Mouse (Mus musculus) intestine, embryonic 16.5 days (tissue): ENCODE measurements around the gene Gm10112. TPM values are rescaled to one million over a fixed set of nuclear protein-coding genes. Genes with fewer than 3 reads are reported as not detected.

Source experiments
- ATAC-seq: fragments of 200-750 bp; cut with Nextera tagmentation; 2 replicates; pipeline ENCODE4 v1.8.0; 2017; ENCODE audit warnings: moderate TSS enrichment, moderate library complexity
- H3K27ac ChIP-seq: fragments of 300-500 bp; sonication (generic); 2 replicates; pipeline ENCODE4 v1.5.1; 2014; ENCODE audit warnings: mild to moderate bottlenecking, low read length
- H3K27me3 ChIP-seq: fragments of 300-500 bp; sonication (generic); replicated peaks from 2 replicates; pipeline ENCODE4 v1.6.1; 2014; ENCODE audit warnings: low read length, control low read depth, mixed read lengths; ENCODE audit not compliant: control insufficient read depth, insufficient read depth
- H3K36me3 ChIP-seq: fragments of 300-500 bp; sonication (generic); 2 replicates; pipeline ENCODE4 v1.6.1; 2014; ENCODE audit warnings: low read length, control low read depth; ENCODE audit not compliant: control insufficient read depth, insufficient read depth
- H3K4me1 ChIP-seq: fragments of 300-500 bp; sonication (generic); 2 replicates; pipeline ENCODE4 v1.6.1; 2014; ENCODE audit warnings: low read length, control low read depth, mixed read lengths; ENCODE audit not compliant: control insufficient read depth, insufficient read depth
- H3K4me2 ChIP-seq: fragments of 300-500 bp; sonication (generic); 2 replicates; pipeline ENCODE4 v1.6.1; 2014; ENCODE audit warnings: low read depth, low read length, control low read depth
- H3K4me3 ChIP-seq: fragments of 300-500 bp; sonication (generic); 2 replicates; pipeline ENCODE4 v1.5.1; 2014; ENCODE audit warnings: mild to moderate bottlenecking, low read length
- H3K9ac ChIP-seq: fragments of 300-500 bp; sonication (generic); 2 replicates; pipeline ENCODE4 v1.6.1; 2014; ENCODE audit warnings: low read depth, low read length
- H3K9me3 ChIP-seq: fragments of 300-500 bp; sonication (generic); 2 replicates; pipeline ENCODE4 v1.6.1; 2016; ENCODE audit warnings: low read length, control low read depth; ENCODE audit not compliant: control insufficient read depth
- WGBS: fragments of 180-500 bp; shearing (Covaris S2); extraction: QIAGEN DNeasy Blood & Tissue Kit; methylation state at CpG from one replicate; pipeline ENCODE4 v1.1.7; 2014; 5-methylcytosine and 5-hydroxymethylcytosine counted together
- polyA plus RNA-seq: library from polyadenylated mRNA; unstranded; fragments of >200 nt; fragmentation: Nextera tagmentation; extraction: Ambion mirVana; gene quantifications from 2 replicates; pipeline ENCODE4 v1.2.1, GENCODE M21; 2015

Gene Gm10112
- polyA plus RNA-seq, result not detected in 2 replicates

GRCm38 (mm10) chrX:111168040-111168439 is at the start of gene Gm10112:
Gm10112 (plus strand) TSS chrX:111168340.
- WGBS, result 86% methylated on average over 3 of the region's 3 CpGs
- no peaks in the 10 kb centered on the region for H3K36me3 ChIP-seq
- H3K4me2 ChIP-seq, result no peak within 1 kb of the TSS
- H3K9ac ChIP-seq, result no peak within 1 kb of the TSS
- no peak within 1 kb of the TSS for H3K27ac ChIP-seq
- H3K4me1 ChIP-seq, result no peaks in the 10 kb centered on the region
- H3K9me3 ChIP-seq, result no peaks in the 10 kb centered on the region
- ATAC-seq, result no peak
- H3K27me3 ChIP-seq, result no peaks in the 10 kb centered on the region
- no peak within 1 kb of the TSS for H3K4me3 ChIP-seq

- H3K4me2 ChIP-seq, result no peak overlapping the region
- no peak overlapping the region for H3K4me3 ChIP-seq
- H3K27ac ChIP-seq, result no peak overlapping the region
- no peaks in the 10 kb centered on the region for H3K36me3 ChIP-seq
- no peak for ATAC-seq
- H3K9me3 ChIP-seq, result no peaks in the 10 kb centered on the region
- no peaks in the 10 kb centered on the region for H3K4me1 ChIP-seq
- H3K9ac ChIP-seq, result no peak overlapping the region
- 60% methylated on average over 1 of the region's 1 CpGs for WGBS
- no peaks in the 10 kb centered on the region for H3K27me3 ChIP-seq
Observed at GRCm38 (mm10) chrX:111189574-111189973, 21.4 kb downstream of the Gm10112 start.

- Histone ChIP-seq H3K36me3 (no peaks in the 10 kb centered on the region), H3K4me1 (no peaks in the 10 kb centered on the region), H3K27me3 (no peaks in the 10 kb centered on the region), H3K9me3 (no peaks in the 10 kb centered on the region), H3K27ac (no peak overlapping the region), H3K4me3 (no peak overlapping the region), H3K9ac (no peak overlapping the region), H3K4me2 (no peak overlapping the region)
- ATAC-seq, result no peak
- 5% methylated on average over 2 of the region's 2 CpGs for WGBS
Observed at GRCm38 (mm10) chrX:111196376-111196775, 28.2 kb downstream of the Gm10112 start.

GRCm38 (mm10) chrX:111210225-111210624 is 42.1 kb downstream of the Gm10112 start:
- H3K9ac ChIP-seq, result no peak overlapping the region
- no peak overlapping the region for H3K4me2 ChIP-seq
- ATAC-seq, result no peak
- no peaks in the 10 kb centered on the region for H3K27me3 ChIP-seq
- H3K9me3 ChIP-seq, result no peaks in the 10 kb centered on the region
- WGBS, result 18% methylated on average over 5 of the region's 5 CpGs
- H3K36me3 ChIP-seq, result no peaks in the 10 kb centered on the region
- no peak overlapping the region for H3K27ac ChIP-seq
- no peaks in the 10 kb centered on the region for H3K4me1 ChIP-seq
- H3K4me3 ChIP-seq, result no peak overlapping the region

Other genes with a start within 250 kb of the Gm10112 start
- gene Cylc1, start 57.9 kb upstream of the Gm10112 start, polyA plus RNA-seq, result not detected in 2 replicates